Mouse (Mus musculus): ENCODE results near the gene Slc44a5. TPM values are rescaled to one million over a fixed set of nuclear protein-coding genes. Genes with fewer than 3 reads are reported as not detected.
"Not testable (repeated sequence)": the region's sequence is repeated elsewhere in the genome, so short reads cannot be mapped to it uniquely, and the experiment has no call there.

The Slc44a5 gene
- polyA plus RNA-seq, 1 experiment from 2014 or later = 7.9 TPM

- Histone ChIP-seq H3K4me1 (0 out of 2 replicates have a peak, but pooled peaks cover 8% of the 10 kb centered on the region), H3K27ac (replicated peaks) (peak overlapping the region; percentile 34), H3K27me3 (no peaks in the 10 kb centered on the region), H3K36me3 (no peaks in the 10 kb centered on the region), H3K4me2 (replicated peaks) (no peak overlapping the region), H3K9me3 (no peaks in the 10 kb centered on the region), H3K4me3 (no peak overlapping the region), H3K9ac (replicated peaks) (no peak overlapping the region)
- WGBS = 60% methylated on average over 4 of the region's 4 CpGs
- peak; percentile 72 for ATAC-seq (replicated peaks)
These were observed 168.1 kb downstream of the Slc44a5 start for GRCm38 (mm10) chr3:154141346-154141745.

GRCm38 (mm10) chr3:154142618-154143017, 169.4 kb downstream of the Slc44a5 start:
- Histone ChIP-seq H3K9ac (replicated peaks) (no peak overlapping the region), H3K36me3 (no peaks in the 10 kb centered on the region), H3K9me3 (no peaks in the 10 kb centered on the region), H3K4me3 (no peak overlapping the region), H3K27ac (replicated peaks) (no peak overlapping the region), H3K4me2 (replicated peaks) (no peak overlapping the region), H3K4me1 (0 out of 2 replicates have a peak, but pooled peaks cover 8% of the 10 kb centered on the region), H3K27me3 (no peaks in the 10 kb centered on the region)
- WGBS = 85% methylated on average over 4 of the region's 4 CpGs
- ATAC-seq (replicated peaks) = no peak

GRCm38 (mm10) chr3:154145750-154146149, 172.5 kb downstream of the Slc44a5 start:
- H3K4me2 ChIP-seq (replicated peaks) = no peak overlapping the region
- WGBS = 34% methylated on average over 4 of the region's 4 CpGs
- 0 out of 2 replicates have a peak, but pooled peaks have one; percentile 35 for ATAC-seq (replicated peaks)
- peak overlapping the region; percentile 23; the same call in 1 of the 2 replicates for H3K27ac ChIP-seq (replicated peaks)
- 0 out of 2 replicates have a peak, but pooled peaks cover 8% of the 10 kb centered on the region for H3K4me1 ChIP-seq
- H3K9me3 ChIP-seq = no peaks in the 10 kb centered on the region
- H3K36me3 ChIP-seq = no peaks in the 10 kb centered on the region
- H3K9ac ChIP-seq (replicated peaks) = no peak overlapping the region
- no peak overlapping the region for H3K4me3 ChIP-seq
- H3K27me3 ChIP-seq = no peaks in the 10 kb centered on the region

GRCm38 (mm10) chr3:154149778-154150177, 176.5 kb downstream of the Slc44a5 start:
- Histone ChIP-seq H3K27me3 (no peaks in the 10 kb centered on the region), H3K4me2 (replicated peaks) (no peak overlapping the region), H3K9me3 (no peaks in the 10 kb centered on the region), H3K36me3 (no peaks in the 10 kb centered on the region), H3K27ac (replicated peaks) (no peak overlapping the region), H3K4me3 (no peak overlapping the region), H3K9ac (replicated peaks) (no peak overlapping the region), H3K4me1 (no peaks in the 10 kb centered on the region)
- 68% methylated on average over 4 of the region's 4 CpGs for WGBS
- no peak for ATAC-seq (replicated peaks)

GRCm38 (mm10) chr3:154153541-154153940, 180.3 kb downstream of the Slc44a5 start:
- H3K9ac ChIP-seq (replicated peaks); H3K4me2 ChIP-seq (replicated peaks); H3K27me3 ChIP-seq; ATAC-seq (replicated peaks); H3K4me1 ChIP-seq; H3K4me3 ChIP-seq; H3K27ac ChIP-seq (replicated peaks); H3K36me3 ChIP-seq; H3K9me3 ChIP-seq: not testable (repeated sequence)
- 81% methylated on average over 3 of the region's 3 CpGs for WGBS

- Histone ChIP-seq H3K27me3 (no peaks in the 10 kb centered on the region), H3K27ac (replicated peaks) (no peak overlapping the region)
- no peak for ATAC-seq (replicated peaks)
These were observed 192.6 kb downstream of the Slc44a5 start for GRCm38 (mm10) chr3:154165882-154166281.

GRCm38 (mm10) chr3:154171881-154172592, 198.8 kb downstream of the Slc44a5 start:
- H3K27me3 ChIP-seq = no peaks in the 10 kb centered on the region
- H3K4me1 ChIP-seq = peaks cover 26% of the 10 kb centered on the region
- H3K9me3 ChIP-seq = no peaks in the 10 kb centered on the region
- H3K4me3 ChIP-seq = no peak overlapping the region
- H3K27ac ChIP-seq (replicated peaks) = peak overlapping the region; percentile 82
- 0 out of 2 replicates have a peak overlapping the region, but pooled peaks have one; percentile 9 for H3K4me2 ChIP-seq (replicated peaks)
- H3K36me3 ChIP-seq = no peaks in the 10 kb centered on the region
- H3K9ac ChIP-seq (replicated peaks) = no peak overlapping the region
- ATAC-seq (replicated peaks) = peak; percentile 89
- WGBS = 18% methylated on average over 10 of the region's 10 CpGs

More at GRCm38 (mm10) chr3:154165882-154166281, 192.6 kb downstream of the Slc44a5 start:
- H3K9ac ChIP-seq (replicated peaks) = no peak overlapping the region
- no peaks in the 10 kb centered on the region for H3K4me1 ChIP-seq
- H3K36me3 ChIP-seq = no peaks in the 10 kb centered on the region
- H3K4me3 ChIP-seq = no peak overlapping the region
- 82% methylated on average over 4 of the region's 4 CpGs for WGBS
- no peaks in the 10 kb centered on the region for H3K9me3 ChIP-seq
- no peak overlapping the region for H3K4me2 ChIP-seq (replicated peaks)

GRCm38 (mm10) chr3:154172593-154172965, 199.3 kb downstream of the Slc44a5 start:
- H3K9ac ChIP-seq (replicated peaks) = no peak overlapping the region
- no peaks in the 10 kb centered on the region for H3K9me3 ChIP-seq
- 71% methylated on average over 5 of the region's 5 CpGs for WGBS
- no peaks in the 10 kb centered on the region for H3K27me3 ChIP-seq
- no peaks in the 10 kb centered on the region for H3K36me3 ChIP-seq
- peaks cover 26% of the 10 kb centered on the region for H3K4me1 ChIP-seq
- H3K4me2 ChIP-seq (replicated peaks) = no peak overlapping the region
- peak overlapping the region; percentile 82 for H3K27ac ChIP-seq (replicated peaks)
- H3K4me3 ChIP-seq = no peak overlapping the region
- peak; percentile 30 for ATAC-seq (replicated peaks)

- Histone ChIP-seq H3K4me1 (peaks cover 26% of the 10 kb centered on the region), H3K4me3 (no peak overlapping the region), H3K9me3 (no peaks in the 10 kb centered on the region), H3K9ac (replicated peaks) (no peak overlapping the region), H3K36me3 (no peaks in the 10 kb centered on the region), H3K27me3 (no peaks in the 10 kb centered on the region), H3K4me2 (replicated peaks) (no peak overlapping the region), H3K27ac (replicated peaks) (peak overlapping the region; percentile 82; the same call in 1 of the 2 replicates)
- no peak for ATAC-seq (replicated peaks)
- WGBS = 32% methylated on average over 1 of the region's 1 CpGs
These were observed 200.3 kb downstream of the Slc44a5 start for GRCm38 (mm10) chr3:154173556-154173955.

GRCm38 (mm10) chr3:154174031-154174430, 200.8 kb downstream of the Slc44a5 start:
- H3K27ac ChIP-seq (replicated peaks) = no peak overlapping the region
- no peaks in the 10 kb centered on the region for H3K27me3 ChIP-seq
- peaks cover 26% of the 10 kb centered on the region for H3K4me1 ChIP-seq
- no peak overlapping the region for H3K4me3 ChIP-seq
- 39% methylated on average over 9 of the region's 9 CpGs for WGBS
- no peak for ATAC-seq (replicated peaks)
- no peaks in the 10 kb centered on the region for H3K9me3 ChIP-seq
- H3K36me3 ChIP-seq = no peaks in the 10 kb centered on the region
- no peak overlapping the region for H3K4me2 ChIP-seq (replicated peaks)
- no peak overlapping the region for H3K9ac ChIP-seq (replicated peaks)

- Histone ChIP-seq H3K4me3 (no peak overlapping the region), H3K27me3 (no peaks in the 10 kb centered on the region), H3K36me3 (no peaks in the 10 kb centered on the region), H3K9me3 (no peaks in the 10 kb centered on the region), H3K27ac (replicated peaks) (no peak overlapping the region), H3K4me2 (replicated peaks) (no peak overlapping the region), H3K9ac (replicated peaks) (no peak overlapping the region), H3K4me1 (peaks cover 26% of the 10 kb centered on the region)
- WGBS = 91% methylated on average over 7 of the region's 7 CpGs
- ATAC-seq (replicated peaks) = no peak
These were observed 201.5 kb downstream of the Slc44a5 start for GRCm38 (mm10) chr3:154174766-154175165.

- no peak for ATAC-seq (replicated peaks)
- 76% methylated on average over 8 of the region's 8 CpGs for WGBS
- Histone ChIP-seq H3K27me3 (no peaks in the 10 kb centered on the region), H3K4me1 (peaks cover 11% of the 10 kb centered on the region), H3K36me3 (no peaks in the 10 kb centered on the region), H3K4me3 (no peak overlapping the region), H3K27ac (replicated peaks) (no peak overlapping the region), H3K9ac (replicated peaks) (no peak overlapping the region), H3K4me2 (replicated peaks) (no peak overlapping the region), H3K9me3 (no peaks in the 10 kb centered on the region)
These were observed 204.5 kb downstream of the Slc44a5 start for GRCm38 (mm10) chr3:154177665-154178305.
